ENCODE assay signal across 30 mouse cellular contexts in genomic region chr6:87564356-87564755, GRCm38 (mm10).
"Had no signal": no experiment of that assay in that cellular context is flagged by ENCODE, and none has a peak within 500 bp of the region (broad histone marks: within the 10 kb centered on the region; RNA-seq: fewer than 3 reads in every experiment).

No protein-coding gene starts in this region.

- H3K27me3 ChIP-seq: limb, embryonic 12.5 days; limb, embryonic 13.5 days; limb, embryonic 15.5 days; lung, embryonic 15.5 days; midbrain, embryonic 12.5 days; midbrain, embryonic 13.5 days; midbrain, embryonic 15.5 days; neural tube, embryonic 12.5 days; neural tube, embryonic 13.5 days had no signal

- H3K27ac ChIP-seq: limb, embryonic 10.5 days; limb, embryonic 12.5 days; limb, embryonic 13.5 days; limb, embryonic 15.5 days; liver, embryonic 12.5 days; liver, embryonic 13.5 days; liver, embryonic 14.5 days; liver, embryonic 15.5 days; lung, embryonic 15.5 days; macrophage; midbrain, embryonic 10.5 days; midbrain, embryonic 12.5 days; midbrain, embryonic 13.5 days; midbrain, embryonic 15.5 days; neural tube, embryonic 12.5 days; neural tube, embryonic 13.5 days had no signal

- H3K4me3 ChIP-seq: limb, embryonic 10.5 days; limb, embryonic 12.5 days; limb, embryonic 13.5 days; limb, embryonic 15.5 days; liver, embryonic 12.5 days; liver, embryonic 13.5 days; liver, embryonic 15.5 days; lung, embryonic 15.5 days; megakaryocyte, embryonic 14.5 days; midbrain, embryonic 10.5 days; midbrain, embryonic 12.5 days; midbrain, embryonic 13.5 days; midbrain, embryonic 15.5 days; myocyte; neural tube, embryonic 12.5 days; neural tube, embryonic 13.5 days had no signal

- DNase-seq: left cerebral cortex, postnatal 4 days; liver; liver, embryonic 13.5 days; liver, postnatal 0 days; lung, adult 18-20 months; lung, adult 2 months; lung, embryonic 14.5 days; lung, postnatal 14 days; lung, postnatal 36 days; lung, postnatal 4 days; midbrain, embryonic 14.5 days had no signal

- ATAC-seq: liver, embryonic 12.5 days; liver, postnatal 0 days; lung, postnatal 0 days; midbrain, embryonic 13.5 days; midbrain, embryonic 15.5 days; midbrain, embryonic 16.5 days had no signal

- H3K9me3 ChIP-seq: limb, embryonic 10.5 days; limb, embryonic 12.5 days; limb, embryonic 15.5 days; liver, embryonic 12.5 days; liver, embryonic 13.5 days; liver, embryonic 15.5 days; lung, embryonic 15.5 days; midbrain, embryonic 10.5 days; midbrain, embryonic 12.5 days; midbrain, embryonic 13.5 days; midbrain, embryonic 15.5 days; neural tube, embryonic 12.5 days; neural tube, embryonic 13.5 days had no signal

- H3K4me1 ChIP-seq: limb, embryonic 12.5 days; limb, embryonic 13.5 days; limb, embryonic 15.5 days; liver, embryonic 12.5 days; liver, embryonic 15.5 days; midbrain, embryonic 12.5 days; midbrain, embryonic 13.5 days; midbrain, embryonic 15.5 days; neural tube, embryonic 12.5 days; neural tube, embryonic 13.5 days had no signal

- H3K36me3 ChIP-seq: limb, embryonic 10.5 days; limb, embryonic 12.5 days; limb, embryonic 13.5 days; limb, embryonic 15.5 days; liver, embryonic 12.5 days; liver, embryonic 13.5 days; liver, embryonic 15.5 days; lung, embryonic 15.5 days; midbrain, embryonic 10.5 days; midbrain, embryonic 12.5 days; midbrain, embryonic 13.5 days; midbrain, embryonic 15.5 days; neural tube, embryonic 12.5 days; neural tube, embryonic 13.5 days had no signal
